Mouse (Mus musculus) spleen, adult 12 weeks (tissue): ENCODE measurements around the gene Smoc1.

Experiments used
- DNase-seq: peaks from one replicate; pipeline ENCODE4 v3.0.0; 2022; ENCODE audit warnings: low spot score

Gene Smoc1

DNA sequence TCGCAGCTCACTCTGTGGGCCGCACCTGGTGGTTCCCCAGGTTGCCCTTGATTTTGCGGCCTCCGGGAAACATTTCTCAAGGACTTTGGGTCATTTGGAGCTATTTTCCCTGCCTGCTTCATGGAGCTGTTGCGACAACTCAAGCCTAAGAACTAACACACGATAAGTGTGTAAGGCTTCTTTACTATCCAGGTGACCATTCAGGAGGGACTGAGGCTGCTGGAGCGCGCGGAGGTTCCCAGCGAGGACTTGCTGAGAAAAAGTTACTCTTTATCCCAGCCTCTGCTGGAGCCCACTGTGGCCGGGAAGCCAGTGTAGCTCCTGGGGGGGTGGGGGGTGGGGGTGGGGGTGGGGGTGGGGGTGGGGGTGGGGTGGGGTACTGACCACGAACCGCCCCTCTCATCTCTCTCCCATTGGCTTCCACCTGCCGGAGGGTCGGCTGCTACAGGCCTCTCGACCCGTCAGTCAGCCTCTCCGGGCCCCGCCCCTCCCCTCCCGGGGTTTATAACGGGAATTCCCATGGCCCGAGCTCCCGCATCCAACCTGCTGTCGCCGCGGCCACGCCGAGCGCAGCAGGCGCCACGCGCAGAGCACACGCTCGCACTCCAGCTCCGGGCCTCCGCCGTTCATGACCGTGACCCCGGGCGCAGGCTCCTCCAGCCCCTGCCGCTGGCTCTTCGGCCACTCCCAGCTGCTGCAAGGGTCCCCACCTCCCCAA is at the start of gene Smoc1:
Gene Smoc1 (plus strand): TSS at position 532 of the 718 bp plus-strand sequence.
- DNase-seq, result no peak

DNA sequence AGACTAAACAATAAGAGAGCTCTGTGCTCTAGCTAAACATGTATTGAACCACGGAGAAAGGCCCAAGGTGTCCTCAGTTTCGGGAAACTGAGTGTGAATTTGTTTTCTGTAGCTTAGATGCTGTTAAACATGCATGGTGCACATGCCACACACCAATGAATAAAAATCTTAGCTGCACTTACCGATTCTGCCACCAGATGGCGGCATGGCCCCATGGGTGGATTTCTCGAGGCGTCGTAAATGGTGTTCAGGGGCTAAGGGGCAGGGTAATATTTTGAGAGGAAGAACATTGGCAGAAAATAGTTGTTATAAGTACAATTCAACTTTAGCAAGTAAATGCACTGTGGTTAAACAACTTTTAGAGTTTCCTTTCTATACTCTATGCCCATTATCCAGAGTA is 44.3 kb upstream of the Smoc1 start:
- DNase-seq, result peak; percentile 46

DNA sequence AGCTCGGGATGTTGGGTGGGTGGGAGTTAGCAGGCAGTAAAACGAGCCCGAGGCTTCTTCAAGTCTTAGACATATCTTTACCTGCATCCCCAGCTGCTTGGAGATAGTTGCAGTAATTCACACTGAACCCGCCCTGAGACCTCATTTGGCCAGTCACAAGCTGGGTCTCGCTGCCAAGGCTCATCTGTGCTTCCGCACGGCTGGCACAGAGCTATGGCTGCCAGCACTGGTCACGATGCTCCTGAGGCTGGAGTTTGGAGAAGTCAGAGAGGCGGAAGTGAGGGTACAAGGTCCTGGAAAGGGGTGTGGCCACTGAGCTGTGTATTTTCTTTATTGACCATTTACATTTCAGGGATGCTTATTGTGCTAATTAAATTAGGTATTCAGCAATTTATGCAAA is 42.9 kb upstream of the Smoc1 start:
- no peak for DNase-seq

DNA sequence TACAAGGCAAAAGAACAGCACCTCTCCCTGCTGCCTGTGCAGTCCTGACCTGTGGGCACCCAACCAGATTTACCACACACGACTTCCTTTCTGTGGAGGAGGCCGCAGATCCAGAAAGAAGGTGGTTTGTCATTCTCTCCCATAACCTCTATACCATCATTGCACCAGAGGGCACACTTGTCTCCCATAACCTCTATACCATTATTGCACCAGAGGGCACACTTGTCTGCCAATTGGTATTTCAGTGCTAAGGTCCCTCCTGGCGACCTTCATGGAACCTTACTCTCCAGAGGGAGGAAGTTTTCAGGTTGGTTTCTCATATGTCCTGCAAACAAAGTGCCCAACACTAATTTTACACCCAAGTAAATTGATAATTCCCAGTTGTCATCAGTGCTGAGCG is 40.0 kb upstream of the Smoc1 start:
- DNase-seq, result no peak

DNA sequence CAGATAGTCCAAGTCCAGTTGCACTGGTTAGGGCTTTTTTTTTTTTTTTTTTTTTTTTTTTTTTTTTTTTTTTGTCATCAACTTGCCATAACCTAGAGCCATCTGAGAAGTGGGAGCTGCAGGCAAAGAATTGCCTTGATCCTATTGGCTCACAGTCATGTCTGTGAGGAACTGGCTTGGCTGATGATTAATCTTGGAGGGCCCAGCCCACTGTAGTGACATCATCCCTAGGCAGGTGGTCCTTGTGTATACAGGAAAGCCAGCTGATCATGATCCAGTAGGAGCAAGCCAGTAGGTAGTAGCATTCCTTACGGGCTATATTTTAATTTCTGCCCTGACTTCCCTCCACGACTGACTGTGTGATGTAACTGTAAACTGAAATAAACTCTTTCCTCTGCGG is 38.3 kb upstream of the Smoc1 start:
- no peak for DNase-seq

DNA sequence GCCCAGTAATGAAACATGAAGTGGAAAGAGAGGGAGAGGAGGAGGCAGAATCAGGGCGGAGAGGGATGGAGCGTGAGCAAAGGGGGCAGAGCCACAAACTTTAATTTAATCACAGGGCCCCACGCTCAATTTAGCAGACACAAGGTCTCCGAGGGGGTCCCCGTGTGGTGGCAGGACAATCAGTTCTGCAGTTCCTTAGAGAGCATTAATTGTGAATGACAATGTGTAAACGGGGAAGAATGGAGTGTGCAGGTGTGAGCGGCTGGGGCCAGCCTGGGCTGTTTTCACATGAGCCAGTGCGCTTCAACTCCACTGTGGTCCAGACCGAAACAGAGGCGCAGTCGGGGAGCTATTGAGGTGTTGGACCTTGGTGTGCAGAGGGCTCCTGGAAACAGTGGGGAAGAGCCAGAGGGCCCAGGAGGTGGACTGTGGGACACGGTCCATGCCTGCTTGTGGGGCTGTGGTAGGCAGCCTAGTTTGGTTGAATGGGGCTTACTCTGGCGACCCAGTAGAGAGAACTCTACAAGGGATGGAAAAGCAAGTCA is 35.6 kb upstream of the Smoc1 start:
- no peak for DNase-seq

DNA sequence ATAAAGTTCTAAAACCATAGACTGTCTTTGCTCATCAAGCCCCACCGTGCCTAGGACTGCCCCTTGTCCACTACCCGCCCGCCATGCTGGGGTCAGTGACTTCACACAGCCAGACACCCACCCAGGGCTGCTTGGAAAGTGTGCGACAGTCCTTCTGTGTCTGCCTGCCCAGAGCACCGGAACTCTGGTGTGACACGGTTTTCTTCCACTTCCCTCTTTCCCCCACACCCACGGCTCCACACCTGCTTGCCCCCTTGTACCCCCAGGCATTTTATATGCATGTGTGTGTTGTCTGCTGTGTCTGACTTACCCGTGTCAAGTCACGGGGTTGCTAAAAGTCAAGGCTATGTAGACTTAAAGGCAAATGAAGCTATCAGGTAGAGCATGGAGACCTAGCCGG is 34.8 kb upstream of the Smoc1 start:
- peak; percentile 2 for DNase-seq

DNA sequence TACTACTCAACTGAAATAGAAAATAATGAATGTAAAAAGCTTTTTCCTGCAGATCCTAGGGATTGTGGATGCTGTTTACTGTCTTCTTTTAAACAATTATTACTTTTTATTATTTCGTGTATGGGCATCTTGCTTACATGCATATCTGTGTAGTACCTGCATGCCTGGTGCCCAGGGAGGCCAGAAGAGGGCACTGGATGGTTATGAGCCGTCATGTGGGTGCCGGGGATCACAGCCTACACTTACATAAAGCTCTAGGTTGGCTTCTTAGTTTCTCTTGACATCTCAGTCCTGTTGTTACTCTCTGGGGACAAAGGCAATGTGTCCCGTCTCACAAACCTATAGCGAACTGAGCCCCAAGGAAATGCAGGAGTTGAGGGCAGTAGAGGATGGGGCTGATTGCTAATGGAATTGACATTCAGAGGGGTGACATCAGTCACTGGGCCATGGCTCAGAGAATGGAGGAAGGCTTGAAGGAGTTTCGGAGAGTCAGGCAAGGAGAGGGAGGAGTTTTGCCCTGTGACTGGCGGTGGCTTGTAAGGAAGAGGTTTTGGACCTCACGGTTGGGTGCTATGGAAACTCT is 34.0 kb upstream of the Smoc1 start:
- no peak for DNase-seq

DNA sequence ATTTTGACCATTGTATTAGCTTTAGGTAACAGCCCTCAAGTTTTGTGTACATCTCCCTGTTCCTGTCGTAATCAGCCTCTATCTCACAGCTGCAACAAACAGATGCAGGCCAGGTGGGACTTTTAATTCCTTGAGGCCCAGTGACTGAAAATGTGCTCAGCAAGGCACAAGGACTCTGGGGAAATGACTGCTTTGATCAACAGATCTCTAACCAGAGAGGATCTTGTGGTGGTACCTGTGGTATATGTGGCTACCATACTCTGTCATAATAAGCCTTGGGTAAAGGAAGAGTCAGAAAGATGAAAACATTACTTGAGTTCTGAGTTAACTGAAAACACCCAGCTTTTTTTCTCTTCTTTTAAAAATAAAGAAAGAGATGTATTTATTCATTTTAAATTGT is 32.8 kb upstream of the Smoc1 start:
- no peak for DNase-seq

DNA sequence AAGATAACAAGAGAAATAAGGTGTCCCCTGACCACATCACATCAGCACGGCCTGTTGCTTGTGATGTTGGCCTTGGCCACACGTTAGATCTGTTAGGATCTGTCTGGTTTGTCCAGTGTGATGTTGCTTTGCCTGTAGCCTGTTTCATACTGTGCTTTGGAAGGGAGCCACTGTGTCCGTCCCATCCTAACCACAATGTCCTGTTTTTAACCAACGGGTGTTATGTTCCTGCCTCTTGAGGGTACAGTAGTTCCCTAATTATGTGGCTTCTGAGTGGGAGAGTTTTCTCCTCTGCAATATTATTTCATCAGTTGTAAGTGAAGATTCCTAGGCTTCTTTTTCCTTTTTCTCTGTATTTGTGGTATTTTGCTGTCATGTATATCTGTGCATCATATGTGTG is 31.3 kb upstream of the Smoc1 start:
- no peak for DNase-seq

DNA sequence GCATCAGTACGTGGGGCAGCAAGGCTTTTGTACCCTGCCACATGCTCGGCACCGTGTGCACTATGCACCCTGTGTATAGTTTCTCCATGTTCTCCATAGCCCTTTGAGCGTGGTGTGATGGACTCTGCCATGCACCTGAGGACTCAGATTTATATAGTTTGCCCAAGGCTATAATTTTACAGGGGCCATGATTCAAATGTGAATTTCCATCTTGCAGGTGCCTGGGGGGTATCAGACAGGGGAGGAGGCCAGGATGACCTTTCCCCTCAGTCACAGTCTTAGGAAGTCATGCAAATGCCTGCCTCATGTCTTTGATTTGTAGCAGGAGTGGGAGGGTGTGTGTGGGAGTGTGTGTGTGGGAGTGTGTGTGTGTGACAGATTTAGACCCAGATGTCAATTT is 29.0 kb upstream of the Smoc1 start:
- no peak for DNase-seq

DNA sequence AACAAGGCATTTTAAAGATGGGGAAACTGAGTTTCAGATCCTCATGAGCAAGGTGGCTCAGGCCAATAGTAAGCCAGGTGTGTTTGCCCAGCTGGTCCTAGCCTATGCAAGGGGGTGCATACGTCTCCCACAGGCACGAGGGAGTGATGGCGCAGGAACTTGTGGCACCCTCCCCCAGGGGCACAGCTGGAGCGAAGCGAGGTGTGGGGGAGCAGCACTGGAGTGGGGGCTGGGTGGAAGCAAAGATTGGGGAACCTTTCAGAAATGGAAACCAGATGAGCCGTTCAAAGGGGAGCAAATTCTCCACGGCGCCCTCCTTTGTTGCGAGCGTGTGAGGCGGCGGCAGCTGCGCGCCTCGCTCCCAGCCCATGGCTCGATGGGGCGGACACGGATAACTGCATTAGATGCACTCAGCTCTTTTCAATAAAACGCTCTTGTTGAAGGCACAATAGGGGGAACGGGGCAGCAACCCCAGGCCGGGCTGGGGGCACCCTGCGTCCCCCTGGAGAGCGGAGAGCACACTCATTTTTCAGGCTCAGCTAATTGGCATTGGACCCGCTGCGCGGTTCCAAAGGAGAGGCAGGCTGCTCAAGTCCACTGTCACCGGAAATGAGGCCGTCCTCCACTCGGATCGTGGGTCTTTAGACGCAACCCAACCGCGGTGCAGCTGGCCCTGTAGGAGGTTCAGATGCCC is 27.9 kb upstream of the Smoc1 start:
- no peak for DNase-seq

DNA sequence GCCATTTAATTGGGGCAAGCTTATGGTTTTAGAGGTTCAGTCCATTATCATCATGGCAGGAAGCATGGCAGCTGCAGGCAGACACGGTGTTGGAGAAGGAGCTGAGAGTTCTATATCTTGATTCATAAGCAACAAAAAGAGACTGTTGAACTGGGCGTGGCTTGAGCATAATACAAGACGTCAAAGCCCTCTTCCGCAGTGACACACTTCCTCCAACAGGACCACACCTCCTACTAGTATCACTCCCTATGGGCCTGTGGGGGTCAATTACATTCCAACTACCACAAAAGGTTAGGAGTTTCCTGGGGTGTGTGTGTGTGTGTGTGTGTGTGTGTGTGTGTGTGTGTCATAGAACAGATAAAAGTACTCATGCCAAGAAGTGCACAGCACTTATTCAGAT is 25.7 kb upstream of the Smoc1 start:
- no peak for DNase-seq

DNA sequence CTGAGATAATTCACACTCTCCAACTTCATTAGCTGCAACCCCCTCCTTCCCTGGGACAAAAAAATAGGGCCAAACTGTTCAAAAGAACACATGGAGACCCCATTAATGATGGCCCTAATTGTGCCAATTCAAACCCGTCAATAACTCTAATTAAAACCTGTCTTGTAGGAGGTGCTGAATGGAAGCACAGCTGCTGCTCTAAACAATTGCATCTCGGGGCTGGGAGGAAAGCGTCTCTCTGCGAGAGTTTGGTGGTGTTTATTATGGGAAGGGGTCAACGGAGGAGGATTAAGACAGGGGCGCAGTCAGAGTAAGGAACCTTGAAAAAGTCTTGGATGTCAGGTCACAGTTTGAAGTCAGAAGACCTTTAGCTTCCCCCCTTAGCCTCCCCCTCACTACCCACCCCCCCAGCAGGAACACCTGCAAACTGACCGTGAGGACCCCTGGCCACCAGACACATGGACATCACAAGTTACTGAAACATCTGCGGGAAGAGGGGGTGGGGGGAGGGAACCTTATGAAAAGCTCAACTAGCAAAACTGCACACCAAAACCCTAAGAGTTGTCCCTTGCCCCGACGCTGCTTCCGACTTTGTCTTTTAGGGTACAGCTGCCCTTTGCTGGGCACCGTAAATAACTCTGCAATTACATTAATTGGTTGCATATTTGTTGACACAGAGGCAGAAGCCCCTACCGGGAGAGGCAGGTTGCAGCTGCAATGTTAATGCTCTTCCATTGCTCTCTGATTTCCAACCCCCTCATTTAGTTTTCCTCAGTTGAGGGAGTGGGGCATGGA is 23.6 kb upstream of the Smoc1 start:
- DNase-seq, result no peak

DNA sequence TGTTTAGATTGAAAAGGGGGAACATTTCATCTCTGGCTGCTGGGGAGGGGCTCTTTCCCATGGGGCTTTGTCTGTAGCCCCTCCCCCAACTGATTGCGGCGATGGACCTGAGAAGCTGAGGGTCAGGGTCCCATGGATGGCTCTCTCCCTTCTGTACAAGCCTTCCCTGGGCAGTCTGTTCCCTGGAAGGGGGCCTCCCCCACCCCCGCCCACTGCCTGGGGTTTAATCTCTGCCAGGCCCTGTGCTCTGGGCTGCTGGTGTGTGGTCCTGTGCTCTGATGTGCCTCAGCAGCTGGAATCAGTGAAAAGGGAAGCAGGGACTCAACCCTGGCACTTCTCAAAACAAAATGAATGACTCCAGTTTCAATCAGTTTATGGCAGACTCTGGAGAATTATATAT is 16.8 kb upstream of the Smoc1 start:
- DNase-seq, result no peak

DNA sequence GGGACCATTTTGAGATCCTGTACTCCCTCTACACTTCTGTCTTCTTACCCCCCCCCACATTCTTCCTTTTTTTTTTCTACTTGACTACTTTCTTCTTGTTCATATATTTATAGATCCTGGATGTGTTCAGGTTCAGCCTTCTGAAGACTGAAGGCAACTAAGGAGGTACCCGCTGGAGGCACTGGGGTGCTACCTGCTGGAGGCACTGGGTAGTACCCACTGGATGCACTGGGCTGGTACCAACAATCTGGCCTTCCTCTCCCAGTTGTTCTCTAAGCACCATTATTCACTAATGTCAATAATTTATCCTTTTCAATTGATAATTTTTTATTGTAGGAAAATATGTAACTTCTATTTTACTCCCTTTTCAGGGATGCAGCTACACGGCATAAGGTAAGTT is 14.6 kb upstream of the Smoc1 start:
- DNase-seq, result no peak

DNA sequence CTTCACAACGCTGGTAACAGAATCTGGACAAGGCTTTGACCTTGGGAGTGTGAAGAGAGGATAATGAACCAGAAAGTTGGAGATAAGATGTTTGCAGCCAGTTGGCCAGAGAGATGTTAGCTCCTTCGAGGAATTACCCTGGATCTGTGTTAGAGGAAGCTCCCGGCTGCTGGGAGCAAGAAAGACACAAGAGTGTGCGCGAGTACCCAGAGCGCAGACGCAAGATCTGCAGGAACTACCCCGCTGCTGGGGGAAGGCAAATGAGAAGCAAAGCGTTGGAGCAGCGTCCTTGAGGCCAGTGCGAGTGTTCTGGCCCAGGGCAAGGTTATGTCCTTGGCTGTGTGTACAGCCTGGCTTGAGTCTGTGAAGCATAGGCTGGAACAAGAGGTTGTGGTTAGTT is 13.1 kb upstream of the Smoc1 start:
- DNase-seq, result no peak

DNA sequence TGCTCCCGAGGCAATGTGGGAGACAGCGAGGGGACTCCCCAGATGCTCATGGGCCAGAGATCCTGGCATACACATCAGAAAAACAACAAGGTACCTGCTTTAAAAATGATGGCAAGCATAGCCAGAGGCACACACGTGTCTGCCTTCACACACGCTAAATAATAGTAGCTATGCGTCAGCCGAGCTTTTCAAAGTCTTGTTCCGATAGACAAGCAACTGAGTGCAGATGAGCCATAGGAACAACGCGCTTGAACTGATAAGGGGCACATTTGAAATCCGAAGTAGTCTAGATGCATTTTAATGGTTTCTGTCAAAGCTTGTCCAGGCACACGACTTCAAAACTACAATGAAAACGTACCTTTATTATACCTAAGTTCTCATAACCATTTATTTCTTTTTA is 9.0 kb upstream of the Smoc1 start:
- no peak for DNase-seq

DNA sequence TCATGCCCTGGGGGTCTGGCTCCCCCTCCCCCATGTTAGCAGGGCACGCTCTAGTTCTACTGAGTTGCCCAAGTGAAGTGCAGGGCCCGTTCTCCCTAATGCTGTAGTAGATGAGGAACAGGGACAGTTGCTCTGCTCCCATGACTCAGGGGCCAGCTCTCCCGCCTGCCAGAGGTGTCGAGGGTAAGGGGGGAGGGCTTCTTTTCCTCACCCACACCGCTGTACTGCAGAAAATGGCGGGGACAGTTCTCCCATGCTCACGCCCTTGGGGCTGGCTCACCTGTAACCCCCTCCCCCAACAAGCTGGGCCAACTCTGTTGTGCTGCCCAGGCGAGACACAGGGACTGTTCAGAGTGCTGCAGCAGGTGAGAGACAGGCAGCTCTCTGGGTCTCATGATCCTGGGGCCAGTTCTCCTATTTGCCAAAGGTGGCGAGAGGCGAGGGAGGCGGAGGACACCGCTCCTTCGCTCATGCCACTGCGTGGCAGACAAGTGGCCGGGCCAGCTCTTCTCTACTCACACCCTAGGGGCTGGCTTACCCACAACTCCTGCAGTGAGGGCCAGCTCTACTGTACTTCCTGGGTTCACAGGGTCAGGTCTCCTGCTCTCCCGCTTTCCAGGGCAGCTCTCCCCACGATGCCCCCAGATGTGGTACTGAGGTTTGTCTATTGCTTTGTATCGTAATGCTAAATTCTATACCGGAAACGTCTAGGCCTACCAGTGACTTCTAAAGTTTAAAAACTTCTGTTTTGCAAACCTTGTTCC is 7.9 kb upstream of the Smoc1 start:
- DNase-seq, result no peak

DNA sequence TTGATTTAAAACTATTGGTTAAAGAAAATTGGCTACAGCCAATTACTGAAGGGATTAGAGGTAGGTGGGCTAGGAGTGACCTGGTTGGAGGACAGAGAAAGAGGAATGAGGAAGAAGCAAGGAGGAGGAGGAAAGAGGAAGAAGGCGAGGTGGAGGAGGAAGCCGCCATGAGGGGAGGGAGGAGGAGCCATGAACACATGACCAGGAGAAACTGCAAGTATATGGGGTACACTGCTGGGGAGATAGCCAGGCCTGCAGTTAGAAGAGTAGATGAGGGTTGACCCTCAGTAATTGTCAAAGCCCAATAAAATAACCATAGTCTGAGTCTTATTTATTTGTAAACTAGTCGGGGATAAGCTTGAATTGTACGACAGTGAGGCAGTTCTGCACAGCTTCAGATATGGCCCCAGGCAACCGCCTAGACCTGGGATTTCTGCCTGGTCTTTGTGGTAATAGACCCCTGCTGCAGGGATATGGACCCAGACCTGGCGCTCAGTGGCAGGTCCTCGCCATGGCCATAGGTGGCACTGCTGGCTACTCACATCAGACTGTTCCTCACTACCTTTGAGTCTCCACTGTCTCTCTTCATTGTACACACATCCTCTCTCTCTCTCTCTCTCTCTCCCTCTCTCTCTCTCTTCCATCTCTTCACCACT is 7.2 kb upstream of the Smoc1 start:
- no peak for DNase-seq

DNA sequence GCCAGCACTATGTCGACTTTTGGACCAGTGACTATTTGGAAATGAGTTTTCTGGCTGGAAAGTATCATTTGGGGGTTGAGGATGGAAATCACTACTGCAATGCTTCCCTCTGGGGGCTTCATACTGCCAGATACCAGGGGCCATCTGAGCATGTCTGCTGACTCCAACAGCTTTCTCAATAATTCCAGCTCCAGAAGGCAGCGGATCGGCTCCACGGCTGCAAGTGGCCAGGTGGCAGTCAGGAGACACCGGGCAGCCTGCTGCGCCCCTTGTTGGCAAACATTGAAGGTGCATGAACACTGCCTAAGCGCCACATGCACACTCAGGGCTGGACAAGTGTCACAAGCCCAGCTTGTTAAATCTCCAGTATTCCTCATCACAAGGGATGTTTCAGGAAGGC is 2.2 kb upstream of the Smoc1 start:
- DNase-seq, result no peak
